Mouse (Mus musculus) hindbrain, embryonic 11.5 days (tissue): Measurements from ENCODE around the gene Ceacam19. TPM values are rescaled to one million over a fixed set of nuclear protein-coding genes. Genes with fewer than 3 reads are reported as not detected.

Experiments used
- ATAC-seq: fragments of 200-750 bp; cut with Nextera tagmentation; 2 replicates; pipeline ENCODE4 v1.8.0; 2017; ENCODE audit warnings: mild to moderate bottlenecking, moderate TSS enrichment, moderate library complexity; ENCODE audit not compliant: low FRiP score
- DNase-seq: peaks from one replicate; pipeline ENCODE4 v3.0.0-alpha.2; 2015; ENCODE audit warnings: low spot score
- H3K27ac ChIP-seq: fragments of 300-500 bp; sonication (generic); 2 replicates; pipeline ENCODE4 v1.5.1; 2014; ENCODE audit warnings: mild to moderate bottlenecking, low read depth, low read length
- H3K27me3 ChIP-seq: fragments of 300-500 bp; sonication (generic); 2 replicates; pipeline ENCODE4 v1.6.1; 2014; ENCODE audit warnings: mild to moderate bottlenecking, low read length, moderate library complexity, mixed read lengths; ENCODE audit not compliant: control insufficient read depth, insufficient read depth
- H3K36me3 ChIP-seq: fragments of 300-500 bp; sonication (generic); 2 replicates; pipeline ENCODE4 v1.6.1; 2014; ENCODE audit warnings: mild to moderate bottlenecking, low read length, moderate library complexity, mixed read lengths; ENCODE audit not compliant: control insufficient read depth, insufficient read depth
- H3K4me1 ChIP-seq: fragments of 300-500 bp; sonication (generic); replicated peaks from 2 replicates; pipeline ENCODE4 v1.6.1; 2014; ENCODE audit warnings: low read length, mixed read lengths; ENCODE audit not compliant: control insufficient read depth, insufficient read depth
- H3K4me2 ChIP-seq: fragments of 300-500 bp; sonication (generic); replicated peaks from 2 replicates; pipeline ENCODE4 v1.6.1; 2014; ENCODE audit warnings: mild to moderate bottlenecking, low read depth, low read length
- H3K4me3 ChIP-seq: fragments of 300-500 bp; sonication (generic); 2 replicates; pipeline ENCODE4 v1.5.1; 2014; ENCODE audit warnings: low read depth, low read length
- H3K9ac ChIP-seq: fragments of 300-500 bp; sonication (generic); 2 replicates; pipeline ENCODE4 v1.6.1; 2014; ENCODE audit warnings: low read depth, low read length
- H3K9me3 ChIP-seq: fragments of 300-500 bp; sonication (generic); 2 replicates; pipeline ENCODE4 v1.6.1; 2016; ENCODE audit warnings: low read length; ENCODE audit not compliant: control insufficient read depth
- WGBS: fragments of 180-500 bp; shearing (Covaris S2); extraction: QIAGEN DNeasy Blood & Tissue Kit; methylation state at CpG from one replicate; pipeline ENCODE4 v1.1.7; 2014; 5-methylcytosine and 5-hydroxymethylcytosine counted together
- polyA plus RNA-seq: library from polyadenylated mRNA; unstranded; fragments of >200 nt; fragmentation: Nextera tagmentation; extraction: Ambion mirVana; gene quantifications from 2 replicates; pipeline ENCODE4 v1.2.1, GENCODE M21; 2014

Ceacam19 gene
- polyA plus RNA-seq, 1 experiment from 2014 or later = not detected

DNA sequence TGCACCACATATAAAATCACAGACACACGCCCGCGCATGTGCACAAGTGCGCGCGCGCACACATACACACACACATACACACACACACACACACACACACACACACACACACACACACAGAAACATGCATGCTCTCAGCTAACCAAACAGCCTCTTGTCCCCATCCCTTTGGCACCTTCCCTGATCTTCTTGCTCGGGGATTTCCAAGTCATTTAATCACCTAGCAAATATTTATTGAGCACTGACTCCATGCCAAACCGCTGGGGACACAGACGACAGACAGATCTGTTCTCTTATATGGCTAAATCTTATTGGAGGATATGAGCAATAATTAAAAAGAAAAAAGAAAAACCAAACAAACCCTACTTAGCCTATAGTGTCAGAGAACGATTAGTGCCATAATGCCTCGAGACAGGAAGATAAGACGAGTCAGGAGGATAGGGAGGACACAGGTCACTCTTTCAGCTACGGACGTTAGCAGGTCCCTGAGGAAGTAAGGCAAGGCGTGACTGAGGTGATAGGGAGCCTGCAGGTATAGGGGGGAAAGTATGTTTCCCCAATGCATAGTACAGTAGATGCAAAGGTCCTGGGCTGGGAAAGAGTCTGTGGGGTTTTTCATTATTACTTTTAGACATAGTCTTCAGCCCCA, 19.9 kb downstream of the Ceacam19 start:
- Histone ChIP-seq H3K9ac (no peak overlapping the region), H3K36me3 (no peaks in the 10 kb centered on the region), H3K4me2 (no peak overlapping the region), H3K9me3 (no peaks in the 10 kb centered on the region), H3K27me3 (no peaks in the 10 kb centered on the region), H3K4me3 (no peak overlapping the region), H3K4me1 (no peaks in the 10 kb centered on the region), H3K27ac (no peak overlapping the region)
- WGBS = 93% methylated on average over 16 of the region's 16 CpGs
- DNase-seq (no peak), ATAC-seq (no peak)

DNA sequence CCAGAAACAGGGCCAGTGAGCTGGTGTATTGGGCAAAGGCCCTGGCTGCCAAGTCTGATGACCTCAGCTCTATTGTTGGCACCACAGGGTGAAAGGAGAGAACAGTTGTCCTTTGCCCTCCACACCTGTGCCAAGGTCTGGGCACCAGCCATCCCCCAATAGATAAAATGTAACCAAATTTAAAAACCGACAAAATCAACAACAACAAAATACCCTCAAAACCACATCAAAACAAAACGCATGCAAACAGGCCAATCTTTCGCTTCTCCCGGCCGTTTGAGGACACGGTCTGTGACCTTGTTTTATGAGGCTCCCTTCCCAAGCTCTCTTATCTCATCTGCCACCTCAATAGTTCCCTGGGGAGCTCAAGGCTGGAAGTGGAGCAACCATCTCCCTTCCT, 21.3 kb downstream of the Ceacam19 start:
- Histone ChIP-seq H3K9ac (no peak overlapping the region), H3K4me1 (no peaks in the 10 kb centered on the region), H3K27me3 (no peaks in the 10 kb centered on the region), H3K4me2 (no peak overlapping the region), H3K4me3 (no peak overlapping the region), H3K9me3 (no peaks in the 10 kb centered on the region), H3K36me3 (no peaks in the 10 kb centered on the region), H3K27ac (no peak overlapping the region)
- DNase-seq (no peak), ATAC-seq (no peak)
- 88% methylated on average over 6 of the region's 6 CpGs for WGBS

DNA sequence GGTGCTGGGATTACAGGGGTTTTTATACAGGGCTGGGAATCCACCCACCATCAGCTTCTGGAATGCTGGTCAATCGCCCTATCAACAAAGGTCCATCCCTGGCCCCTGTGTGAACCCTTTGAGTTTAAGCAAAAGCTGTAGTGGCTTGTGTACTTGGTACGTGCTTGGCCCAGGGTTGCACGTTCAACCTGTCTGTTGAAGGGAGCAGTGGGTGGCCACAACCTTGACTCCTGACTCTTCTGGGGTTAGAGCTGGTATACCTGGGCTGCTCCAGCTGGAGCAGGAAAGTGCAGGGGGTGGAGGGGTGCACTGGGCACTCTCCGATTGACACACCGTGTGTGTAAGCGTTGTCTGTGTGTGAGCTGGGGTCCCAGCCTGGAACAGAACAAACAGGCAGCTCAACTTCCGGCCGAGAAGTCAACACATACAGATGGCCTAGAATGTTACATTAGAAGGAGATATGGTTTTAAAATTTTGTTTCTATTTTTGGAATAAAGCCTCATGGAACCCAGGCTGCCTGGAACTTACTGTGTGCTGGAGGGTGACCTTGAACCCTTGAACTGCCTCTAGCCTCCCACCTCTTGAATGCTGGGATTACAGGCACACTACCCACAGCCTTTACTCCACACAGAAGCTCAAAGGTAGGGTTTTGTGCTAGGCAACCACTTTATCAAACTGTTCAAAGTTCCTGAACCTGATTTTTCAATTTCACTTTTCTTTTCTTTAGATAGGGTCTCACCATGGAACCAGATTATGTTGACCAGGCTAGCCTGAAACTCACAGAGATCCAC, 22.3 kb downstream of the Ceacam19 start:
- Histone ChIP-seq H3K27ac (no peak overlapping the region), H3K36me3 (no peaks in the 10 kb centered on the region), H3K4me3 (no peak overlapping the region), H3K9ac (no peak overlapping the region), H3K4me2 (no peak overlapping the region), H3K9me3 (no peaks in the 10 kb centered on the region), H3K27me3 (no peaks in the 10 kb centered on the region), H3K4me1 (no peaks in the 10 kb centered on the region)
- 85% methylated on average over 8 of the region's 8 CpGs for WGBS
- ATAC-seq (no peak), DNase-seq (no peak)

DNA sequence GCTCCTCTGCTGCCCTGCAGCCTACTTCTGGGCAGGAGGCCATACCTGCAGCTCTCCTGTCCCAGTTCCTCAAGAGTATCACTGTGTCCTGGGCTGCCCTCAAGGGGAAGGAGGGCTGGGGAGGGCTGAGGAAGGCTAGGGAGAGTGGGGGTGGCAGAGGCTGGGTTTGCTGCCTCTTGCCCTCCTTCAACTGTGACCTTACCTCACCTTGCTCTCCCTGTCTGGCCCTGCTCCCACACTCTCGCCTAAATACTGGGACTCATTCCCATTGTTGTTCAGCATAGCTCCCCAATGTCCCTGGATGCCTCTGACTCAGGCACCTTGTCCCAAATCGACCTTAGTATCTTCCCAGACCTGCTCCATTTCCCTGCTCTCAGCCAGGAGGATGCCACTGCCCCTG, 23.5 kb downstream of the Ceacam19 start:
- H3K36me3 ChIP-seq = no peaks in the 10 kb centered on the region

DNA sequence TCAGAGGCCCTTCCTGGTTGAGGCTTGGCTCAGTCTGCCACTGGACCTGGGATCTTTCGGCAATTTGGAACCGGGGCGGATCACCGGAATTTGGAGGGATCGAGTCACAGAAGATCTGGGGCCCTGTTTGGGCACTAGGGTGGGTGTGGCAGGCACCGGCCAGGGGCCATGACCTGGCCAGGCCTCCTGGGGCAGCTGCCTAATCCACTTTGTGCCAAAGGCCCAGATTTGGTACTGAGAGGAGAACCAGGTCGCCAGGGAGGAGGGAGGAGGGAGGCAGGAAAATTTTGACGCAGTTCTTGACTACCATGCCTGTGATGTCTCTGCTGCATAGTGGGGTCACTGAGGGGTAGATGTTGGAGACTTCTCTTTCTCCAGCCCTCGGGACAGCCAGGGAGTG, 26.6 kb downstream of the Ceacam19 start, which contains the start of gene Ceacam16:
Ceacam16 (minus strand) TSS at position 101 of the 400 bp plus-strand sequence.
- no peak for ATAC-seq

More for the DNA sequence above, 23.5 kb downstream of the Ceacam19 start:
- Histone ChIP-seq H3K4me2 (no peak overlapping the region), H3K9ac (no peak overlapping the region), H3K9me3 (no peaks in the 10 kb centered on the region), H3K27ac (no peak overlapping the region), H3K27me3 (no peaks in the 10 kb centered on the region), H3K4me1 (no peaks in the 10 kb centered on the region), H3K4me3 (no peak overlapping the region)
- ATAC-seq (no peak), DNase-seq (no peak)
- 37% methylated on average over 2 of the region's 2 CpGs for WGBS

DNA sequence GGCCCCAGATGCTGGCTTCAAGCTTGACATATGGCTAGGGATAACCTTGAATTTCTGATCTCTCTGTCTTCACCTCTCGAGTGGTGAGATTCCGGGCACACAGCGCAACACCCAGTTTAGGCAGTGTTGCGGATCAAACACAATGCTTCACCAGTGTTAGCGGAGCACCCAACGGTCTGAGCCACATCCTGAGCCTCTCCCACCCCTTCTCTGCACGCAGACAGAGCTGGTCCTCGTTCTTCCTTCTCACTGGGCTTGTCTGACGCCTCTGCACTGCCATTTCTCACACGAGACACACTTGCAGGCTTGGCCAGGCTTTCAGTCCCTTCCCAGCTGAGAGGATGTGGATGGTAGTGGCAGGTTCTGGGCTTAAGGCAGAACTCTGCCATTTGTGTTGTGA, 28.0 kb downstream of the Ceacam19 start:
- Histone ChIP-seq H3K27me3 (no peaks in the 10 kb centered on the region), H3K4me3 (no peak overlapping the region), H3K4me2 (no peak overlapping the region), H3K4me1 (no peaks in the 10 kb centered on the region), H3K36me3 (no peaks in the 10 kb centered on the region), H3K9me3 (no peaks in the 10 kb centered on the region), H3K27ac (no peak overlapping the region), H3K9ac (no peak overlapping the region)
- DNase-seq (no peak), ATAC-seq (no peak)
- 77% methylated on average over 10 of the region's 10 CpGs for WGBS

More for the DNA sequence above, 26.6 kb downstream of the Ceacam19 start, which contains the start of gene Ceacam16:
- no peak for DNase-seq
- Histone ChIP-seq H3K27ac (no peak within 1 kb of the TSS), H3K9me3 (no peaks in the 10 kb centered on the region), H3K27me3 (no peaks in the 10 kb centered on the region), H3K4me1 (no peaks in the 10 kb centered on the region), H3K9ac (no peak within 1 kb of the TSS), H3K4me3 (no peak within 1 kb of the TSS), H3K4me2 (no peak within 1 kb of the TSS), H3K36me3 (no peaks in the 10 kb centered on the region)
- 76% methylated on average over 9 of the region's 9 CpGs for WGBS

DNA sequence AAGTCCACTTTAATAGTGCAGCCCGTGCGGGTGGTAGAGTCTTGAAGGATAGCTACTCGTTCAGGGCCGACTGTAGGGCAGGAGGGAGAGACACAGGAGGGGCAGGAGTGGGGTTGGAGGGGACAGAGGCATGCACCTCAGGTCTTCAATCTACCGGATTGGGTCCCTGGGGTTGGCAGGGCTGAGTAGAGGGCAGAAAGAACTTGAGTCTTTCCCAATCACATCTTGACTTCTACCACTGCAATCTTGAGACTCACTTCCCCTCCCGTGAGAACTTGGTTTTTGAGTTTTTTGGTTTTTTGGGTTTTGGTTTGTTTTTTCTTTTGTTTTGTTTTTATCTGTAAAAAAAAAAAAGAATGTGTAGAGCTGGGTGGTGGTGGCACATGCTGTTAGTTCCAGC, 31.5 kb downstream of the Ceacam19 start:
- H3K9ac ChIP-seq = no peak overlapping the region
- no peaks in the 10 kb centered on the region for H3K4me1 ChIP-seq
- no peaks in the 10 kb centered on the region for H3K36me3 ChIP-seq
- ATAC-seq = no peak
- WGBS = 86% methylated on average over 6 of the region's 6 CpGs
- H3K27ac ChIP-seq = no peak overlapping the region
- H3K4me3 ChIP-seq = no peak overlapping the region
- DNase-seq = no peak
- no peaks in the 10 kb centered on the region for H3K9me3 ChIP-seq
- H3K4me2 ChIP-seq = no peak overlapping the region
- H3K27me3 ChIP-seq = 0 out of 2 replicates have a peak, but pooled peaks cover 3% of the 10 kb centered on the region

DNA sequence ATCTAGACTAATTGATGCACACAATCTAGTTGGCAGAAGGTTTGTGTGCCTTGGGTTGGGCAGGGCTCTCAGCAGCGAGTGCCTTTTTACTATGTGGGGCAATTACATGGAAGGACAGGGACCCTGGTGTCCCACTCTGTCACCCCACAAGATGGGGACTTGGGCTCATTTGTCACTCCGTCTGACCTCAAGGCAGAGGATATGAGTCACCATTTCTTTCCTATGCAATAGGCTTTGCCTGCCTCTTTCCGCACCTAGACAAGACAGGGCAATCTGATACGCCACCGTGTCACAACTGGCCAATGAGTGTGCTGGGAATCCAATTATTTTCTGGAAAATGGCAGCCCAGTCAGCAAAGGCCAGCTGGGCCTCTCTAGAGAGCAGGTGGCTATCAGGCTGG, 32.1 kb downstream of the Ceacam19 start:
- Histone ChIP-seq H3K36me3 (no peaks in the 10 kb centered on the region), H3K27ac (no peak overlapping the region), H3K27me3 (0 out of 2 replicates have a peak, but pooled peaks cover 5% of the 10 kb centered on the region), H3K9me3 (no peaks in the 10 kb centered on the region), H3K4me3 (no peak overlapping the region), H3K9ac (no peak overlapping the region), H3K4me2 (no peak overlapping the region), H3K4me1 (no peaks in the 10 kb centered on the region)
- DNase-seq (no peak), ATAC-seq (no peak)
- WGBS = 87% methylated on average over 5 of the region's 5 CpGs

DNA sequence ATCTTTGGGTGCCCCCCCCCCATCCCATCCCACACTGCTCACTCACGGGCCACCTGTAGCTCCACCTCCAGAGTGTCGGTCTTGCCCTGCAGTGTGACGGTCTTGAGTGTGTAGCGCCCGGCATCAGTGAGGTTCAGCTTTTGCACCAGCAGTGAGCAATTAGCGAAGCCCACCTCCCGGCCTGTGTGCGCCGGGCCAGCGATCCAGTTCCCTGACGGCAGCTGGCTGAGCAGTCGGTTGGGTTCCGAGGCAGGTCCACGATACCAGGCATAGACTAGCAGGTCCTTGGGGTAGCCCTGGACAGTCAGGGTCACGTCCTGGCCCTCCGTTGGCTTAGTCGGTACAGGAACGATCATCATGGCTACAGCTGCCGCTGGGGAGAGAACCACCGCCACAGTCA, 34.2 kb downstream of the Ceacam19 start:
- WGBS = 90% methylated on average over 20 of the region's 20 CpGs
- Histone ChIP-seq H3K4me3 (no peak overlapping the region), H3K4me1 (no peaks in the 10 kb centered on the region), H3K36me3 (no peaks in the 10 kb centered on the region), H3K9ac (no peak overlapping the region), H3K27ac (no peak overlapping the region), H3K27me3 (0 out of 2 replicates have a peak, but pooled peaks cover 5% of the 10 kb centered on the region), H3K4me2 (no peak overlapping the region), H3K9me3 (no peaks in the 10 kb centered on the region)
- DNase-seq = no peak
- no peak for ATAC-seq
